Mouse (Mus musculus) layer of hippocampus, postnatal 10 days (tissue): ENCODE measurements around the gene Ovol2. TPM values are rescaled to one million over a fixed set of nuclear protein-coding genes. Genes with fewer than 3 reads are reported as not detected.
A peak's percentile ranks its signal among the peaks of the same experiment; 100 is the strongest.
"Not testable (repeated sequence)": the region's sequence is repeated elsewhere in the genome, so short reads cannot be mapped to it uniquely, and the experiment has no call there.

Experiments used
- DNase-seq, 2 experiments: peaks; one replicate each; pipeline ENCODE4 v3.0.0; 2021; ENCODE audit warnings: low spot score in 2 of 2
- long read RNA-seq: library from polyadenylated mRNA; stranded (forward); transcript quantifications from one replicate; pipeline ENCODE4 v2.0.0, GENCODE M21; 2023
- total RNA-seq, 2 experiments: library from RNA; stranded (reverse); gene quantifications; 2 replicates each; pipeline ENCODE4 v1.2.3; 2021

Gene Ovol2
- 1 to 10 TPM; 1.5 to 2.1 TPM for total RNA-seq
- long read RNA-seq, partial matches to known transcripts: 0 of 1 reads
- long read RNA-seq, other reads (novel, unspliced or antisense): 1 of 1 reads

DNA sequence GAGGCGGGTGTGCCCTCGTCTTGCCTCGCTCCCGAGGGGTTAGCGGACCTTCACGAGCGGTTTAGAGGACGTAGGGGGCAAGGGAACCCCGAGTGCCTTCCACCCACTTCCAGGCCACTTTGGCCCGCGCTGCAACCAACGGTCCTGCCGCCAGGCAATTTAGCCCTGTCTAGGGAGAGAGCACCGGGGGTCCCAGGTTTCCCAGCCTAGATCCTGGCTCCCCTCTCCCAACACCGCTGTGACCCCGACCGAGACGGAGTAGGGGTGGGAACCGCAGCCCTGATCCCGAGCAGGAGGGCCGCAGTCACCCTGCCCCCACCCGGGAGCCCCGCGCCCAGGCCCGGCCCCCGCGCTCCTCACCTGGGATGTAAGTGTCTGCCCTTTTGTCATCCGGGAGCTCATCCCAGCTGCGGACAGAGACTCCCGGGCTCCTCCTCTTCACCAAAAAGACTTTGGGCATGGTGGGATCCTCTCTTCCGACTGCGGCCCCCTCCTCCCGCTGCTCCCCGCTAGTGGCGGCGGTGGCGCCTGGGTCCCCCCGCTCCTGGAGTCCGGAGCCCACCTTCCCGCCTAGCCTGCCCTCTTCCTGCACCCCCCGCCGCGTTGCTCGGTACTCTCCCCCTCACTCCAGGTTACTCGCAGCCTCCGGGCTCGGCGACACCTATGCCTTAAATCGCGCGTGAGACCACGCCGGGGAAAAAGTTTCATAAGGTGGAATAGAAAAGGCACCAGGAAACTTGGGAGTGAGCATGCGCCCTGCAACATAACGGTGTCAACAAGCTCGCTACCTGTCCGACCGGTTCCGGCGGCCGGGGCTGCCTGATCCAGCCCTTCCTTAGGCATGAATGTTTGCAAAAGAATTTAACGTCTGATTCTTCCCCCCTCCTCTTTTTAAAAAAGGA, at the start of gene Ovol2:
Gene Ovol2, minus strand, starts transcription at position 746 of the 902 bp plus-strand sequence.
- DNase-seq: peak in 1 of 2 experiments; percentile 12

DNA sequence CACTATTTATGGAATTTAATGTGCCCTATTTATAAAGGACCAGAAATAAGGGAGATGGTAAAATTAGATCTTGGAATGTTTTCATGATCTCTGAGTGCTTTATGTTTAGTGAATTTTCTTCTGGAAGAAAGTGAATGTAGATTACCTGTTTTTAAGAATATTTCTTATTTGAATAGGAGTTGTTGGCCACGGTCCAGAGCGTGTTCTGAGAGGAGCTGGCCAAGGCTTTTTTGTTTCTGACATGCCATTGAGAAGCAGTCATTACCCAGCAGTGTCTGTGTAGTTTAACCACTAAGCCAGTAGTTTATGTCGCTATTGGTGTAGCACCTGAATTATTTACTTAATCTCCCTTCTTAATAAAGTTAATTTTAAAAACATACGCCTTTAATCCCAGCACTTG, 49.8 kb upstream of the Ovol2 start:
- no peak for DNase-seq

DNA sequence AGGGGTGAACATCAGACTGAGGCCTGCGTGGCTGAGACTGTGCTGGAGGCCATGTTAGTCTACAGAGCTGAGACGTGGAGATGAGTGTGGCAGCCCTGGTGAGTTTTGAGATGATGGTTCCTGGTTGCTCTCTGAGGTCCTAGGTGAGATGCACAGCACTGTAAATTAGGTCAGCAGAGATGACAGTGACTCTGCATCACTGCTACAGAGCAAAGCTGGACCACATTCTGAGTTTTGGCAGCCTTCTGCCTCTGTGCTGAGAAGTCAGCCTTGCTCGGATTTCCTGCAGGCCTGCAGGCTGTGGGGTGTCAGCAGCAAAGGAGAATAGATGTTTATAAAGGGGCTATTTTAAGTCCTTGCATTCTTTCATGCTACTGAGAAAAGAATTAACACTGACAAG, 49.3 kb upstream of the Ovol2 start:
- DNase-seq: no peak

DNA sequence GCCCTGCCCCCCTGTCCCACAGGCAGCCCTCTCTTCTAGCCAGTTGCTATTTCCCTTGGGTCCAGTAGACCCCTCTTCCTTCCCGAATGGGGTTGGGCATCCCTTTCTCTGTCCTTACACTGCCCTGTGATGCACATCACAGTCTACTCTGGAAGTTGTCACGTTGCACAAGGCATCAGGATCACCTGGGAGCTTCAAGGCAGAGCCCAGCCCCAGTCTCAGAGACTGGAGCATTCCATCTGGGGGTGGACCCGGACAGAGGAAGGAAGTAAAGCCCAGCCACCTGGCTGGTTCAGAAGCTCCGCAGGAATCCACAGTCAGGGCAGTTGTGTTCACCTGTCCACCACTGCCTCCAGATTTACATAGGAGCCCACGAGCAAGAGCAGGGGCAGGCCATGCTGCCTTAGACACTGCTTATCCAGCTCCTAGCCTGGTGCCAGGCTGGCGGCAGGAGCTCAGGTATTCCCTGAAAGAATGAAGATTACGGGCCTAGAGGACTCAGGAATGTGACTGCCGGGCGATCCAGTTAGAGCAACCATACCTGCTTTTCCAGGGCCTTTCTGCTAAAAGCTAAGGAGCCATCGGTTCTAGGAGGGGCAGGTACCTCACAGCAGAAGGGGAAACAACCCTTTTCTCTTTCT, 43.2 kb upstream of the Ovol2 start:
- DNase-seq: no peak

DNA sequence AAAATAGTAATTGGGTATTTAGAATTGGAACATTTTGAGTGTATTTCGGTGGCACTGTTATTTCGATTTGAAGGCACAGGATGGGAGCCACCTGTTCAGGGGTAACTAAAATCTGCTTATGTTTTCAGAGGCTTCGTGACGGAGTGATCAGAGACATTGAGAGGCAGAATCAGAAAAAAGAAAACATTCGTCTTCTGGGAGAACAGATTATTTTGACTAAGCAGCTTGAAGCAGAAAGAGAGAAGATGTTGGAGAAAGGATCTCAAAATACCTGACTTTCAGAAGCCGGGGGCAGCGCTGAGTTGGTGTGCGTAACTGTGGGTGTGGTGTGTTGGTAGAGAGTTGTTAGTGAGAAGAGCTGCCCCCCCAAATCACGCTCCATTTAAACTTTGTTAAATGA, 41.1 kb upstream of the Ovol2 start:
- no peak for DNase-seq

DNA sequence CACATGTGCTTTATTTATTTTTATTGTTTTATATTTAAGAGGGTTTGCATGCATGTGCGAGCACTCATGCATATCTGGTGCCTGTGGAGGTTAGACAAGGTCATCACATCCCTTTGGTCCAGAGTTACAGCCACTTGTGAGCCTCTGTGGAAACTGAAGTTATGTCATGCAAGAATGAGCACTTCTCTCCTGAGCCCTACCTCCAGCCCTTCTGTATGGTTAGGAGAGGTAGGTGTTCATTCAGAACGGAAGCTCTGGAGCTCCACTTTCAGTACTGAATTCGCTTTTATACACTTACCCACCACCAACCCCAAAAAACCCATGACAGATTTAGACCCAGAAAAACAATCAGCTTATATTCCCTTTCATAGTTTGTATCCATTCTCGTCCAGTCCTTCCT, 39.6 kb upstream of the Ovol2 start:
- DNase-seq: no peak

DNA sequence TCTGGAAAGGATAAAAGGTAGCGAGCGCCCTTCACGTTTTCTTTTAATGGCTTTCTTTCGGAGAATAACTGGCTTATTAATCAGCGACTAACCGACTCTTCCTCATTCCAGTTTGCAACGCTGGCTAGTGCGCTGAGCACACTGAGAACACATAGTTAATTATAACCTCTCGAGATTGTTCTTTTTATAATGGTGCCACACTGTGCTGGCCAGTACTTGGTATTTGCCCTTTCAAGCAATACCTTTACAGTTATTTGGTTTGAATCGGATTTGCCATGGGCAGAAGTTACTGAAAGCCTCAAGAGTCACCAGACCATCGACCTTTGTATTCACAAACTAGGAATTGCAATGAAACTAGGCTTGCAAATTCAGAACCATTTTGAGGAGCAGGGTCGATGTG, 37.6 kb upstream of the Ovol2 start:
- DNase-seq: no peak

DNA sequence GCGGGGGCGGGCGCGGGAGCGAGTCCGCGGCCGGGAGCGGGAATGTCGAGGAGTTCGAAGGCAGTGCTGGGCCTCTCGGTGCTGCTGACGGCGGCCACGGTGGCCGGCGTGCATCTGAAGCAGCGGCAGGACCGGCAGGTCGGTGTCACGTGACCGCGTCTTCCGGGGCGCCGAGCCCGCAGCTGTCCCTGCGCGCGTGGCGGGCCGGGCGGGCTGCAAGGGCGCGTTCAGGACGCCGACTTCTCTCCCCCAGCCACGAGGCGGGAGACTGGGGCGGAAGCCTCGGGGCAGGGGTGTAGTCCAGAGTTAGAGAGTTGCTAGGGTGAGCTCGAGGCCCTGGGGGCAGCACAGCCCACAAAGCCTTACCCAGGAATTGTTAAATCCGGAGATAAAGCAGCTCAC, 37.1 kb upstream of the Ovol2 start:
- DNase-seq: no peak

DNA sequence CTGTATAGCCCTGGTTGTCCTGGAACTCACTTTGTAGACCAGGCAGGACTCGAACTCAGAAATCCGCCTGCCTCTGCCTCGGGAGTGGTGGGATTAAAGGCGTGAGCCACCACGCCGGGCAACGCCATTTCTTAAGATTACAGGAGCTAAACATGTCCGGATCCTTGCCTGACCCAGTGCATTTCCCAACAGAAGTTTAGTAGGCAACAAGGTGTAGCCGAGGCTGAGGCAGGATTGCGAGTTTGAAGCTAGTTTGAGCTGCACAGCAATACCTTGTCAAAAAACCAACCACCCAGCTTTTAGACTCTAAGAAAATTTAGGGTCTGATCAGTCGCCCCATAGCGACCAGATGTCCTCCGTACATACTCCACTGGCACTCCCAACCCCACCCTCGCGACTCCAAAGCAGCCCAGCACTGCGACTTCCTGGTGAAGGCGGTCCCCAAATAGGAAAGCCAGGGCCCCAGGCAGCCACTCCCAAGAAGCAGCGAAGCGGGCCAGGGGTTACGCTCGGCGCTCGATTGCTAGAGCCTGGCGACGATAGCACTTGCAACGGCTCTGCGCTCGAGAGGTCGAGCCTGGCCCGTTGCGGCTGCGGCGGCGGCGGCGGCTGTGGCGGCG, 36.6 kb upstream of the Ovol2 start, which contains the start of the genes Kat14 and Pet117:
Gene Kat14, plus strand, starts transcription at position 584 of the 620 bp plus-strand sequence.
Gene Pet117, plus strand, starts transcription at position 597 of the 620 bp plus-strand sequence.
- peak; percentile 90 to 94 for DNase-seq

DNA sequence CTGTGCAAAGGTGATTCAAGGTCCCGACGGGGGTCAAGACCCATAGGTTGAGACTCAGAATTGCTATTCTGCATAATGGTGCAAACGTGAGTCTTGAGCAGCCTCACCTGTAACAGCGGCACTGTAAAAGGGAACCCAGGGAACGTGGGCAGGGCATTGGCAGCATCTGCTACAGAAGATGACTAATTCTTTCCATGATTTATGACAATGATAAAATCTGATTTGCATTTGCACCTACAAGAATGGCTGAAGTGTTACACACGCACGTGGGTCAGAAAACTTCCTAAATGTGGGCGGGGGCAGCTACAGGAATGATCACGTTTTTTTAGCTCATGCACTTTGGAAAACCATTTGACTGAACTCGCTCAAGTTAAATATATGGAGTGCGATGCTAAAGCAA, 20.9 kb upstream of the Ovol2 start:
- no peak for DNase-seq

DNA sequence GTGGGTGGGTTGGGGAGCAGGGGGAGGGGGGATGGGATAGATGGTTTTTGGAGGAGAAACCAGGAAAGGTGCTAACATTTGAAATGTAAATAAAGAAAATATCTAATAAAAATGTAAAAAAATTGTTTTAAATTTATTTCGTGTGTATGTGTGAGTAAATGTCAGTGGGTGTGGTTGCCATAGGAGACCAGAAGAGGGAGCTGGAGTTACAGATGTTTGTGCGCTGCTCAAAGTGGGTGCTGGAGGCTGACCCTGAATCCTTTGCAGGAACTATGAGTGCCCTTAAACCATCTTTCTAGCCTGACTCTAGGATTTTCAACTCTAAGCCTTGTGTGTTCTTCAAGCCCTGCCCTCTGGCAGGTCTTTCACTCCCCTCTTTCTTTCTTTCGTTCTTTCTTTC, 16.6 kb upstream of the Ovol2 start:
- DNase-seq: no peak

DNA sequence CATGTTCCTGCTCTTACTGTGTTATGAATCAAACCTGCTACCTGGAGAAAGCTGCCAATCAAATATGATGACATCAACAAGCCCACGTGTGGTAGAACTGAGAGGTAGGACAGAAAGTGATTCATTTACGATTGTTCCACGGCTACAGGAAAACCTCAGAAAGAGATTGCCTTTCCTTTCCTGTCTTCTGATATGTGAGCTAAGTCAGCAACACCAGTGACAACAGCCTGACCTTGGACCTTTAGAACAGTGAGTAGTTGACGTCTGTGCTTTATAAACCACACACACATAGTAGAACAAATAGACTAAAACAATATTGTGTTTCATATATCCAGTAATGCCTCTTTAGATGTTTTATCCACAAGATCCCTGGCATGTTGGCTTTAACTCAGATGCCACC, 11.2 kb upstream of the Ovol2 start:
- DNase-seq: no peak

DNA sequence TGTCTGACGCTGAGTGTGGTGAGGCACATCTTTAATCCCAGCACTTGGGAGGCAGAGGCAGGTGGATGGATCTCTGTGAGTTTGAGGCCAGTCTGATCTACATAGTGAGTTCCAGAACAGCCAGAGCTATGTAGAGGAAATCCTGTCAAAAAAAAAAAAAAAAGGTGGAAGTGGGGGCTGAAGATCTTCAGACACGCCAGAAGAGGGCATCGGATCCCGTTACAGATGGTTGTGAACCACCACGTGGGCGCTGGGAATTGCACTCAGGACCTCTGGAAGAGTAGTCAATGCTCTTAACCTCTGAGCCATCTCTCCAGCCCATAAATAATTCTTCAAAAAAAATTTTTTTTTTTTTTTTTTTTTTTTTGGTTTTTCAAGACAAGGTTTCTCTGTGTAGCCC, 6.2 kb upstream of the Ovol2 start:
- DNase-seq: not testable (repeated sequence)

DNA sequence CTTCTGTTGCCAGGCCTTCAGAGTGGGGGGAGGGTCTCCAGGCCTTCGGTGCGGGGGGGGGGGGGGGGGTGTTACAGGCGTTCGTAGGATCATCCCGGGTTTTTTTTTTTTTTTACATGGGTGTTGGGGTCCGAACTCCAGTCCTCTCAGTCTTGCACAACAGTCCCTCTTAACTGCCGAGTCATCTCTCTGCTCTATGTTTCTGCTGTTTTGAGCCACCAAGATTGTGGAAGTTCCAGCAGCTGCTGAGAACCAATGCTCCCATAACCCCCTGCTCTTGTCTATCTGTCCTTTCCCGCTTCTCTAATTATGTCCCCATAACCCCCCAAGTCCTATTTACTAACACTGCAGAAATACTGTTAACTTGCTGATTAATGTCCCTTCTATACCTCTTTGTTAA, 5.8 kb upstream of the Ovol2 start:
- no peak for DNase-seq

DNA sequence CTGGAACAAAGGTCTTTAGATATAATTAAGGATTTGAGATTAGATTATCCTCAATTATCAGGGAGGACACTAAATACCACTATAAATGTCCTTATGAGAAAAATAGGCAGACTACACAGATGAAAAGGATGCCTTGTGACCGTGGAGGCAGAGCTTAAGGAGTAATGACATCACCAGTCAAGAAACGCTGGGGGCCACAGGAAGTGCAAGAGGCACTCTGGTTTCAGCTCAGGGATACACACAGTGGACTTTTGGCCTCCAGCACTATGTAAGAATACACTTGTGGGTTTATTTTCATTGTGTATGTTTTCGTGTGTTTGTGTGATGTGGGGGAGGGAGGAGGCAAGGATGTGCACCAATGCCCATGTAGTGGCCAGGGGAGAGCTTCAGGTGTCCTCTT, 5.3 kb upstream of the Ovol2 start:
- no peak for DNase-seq

DNA sequence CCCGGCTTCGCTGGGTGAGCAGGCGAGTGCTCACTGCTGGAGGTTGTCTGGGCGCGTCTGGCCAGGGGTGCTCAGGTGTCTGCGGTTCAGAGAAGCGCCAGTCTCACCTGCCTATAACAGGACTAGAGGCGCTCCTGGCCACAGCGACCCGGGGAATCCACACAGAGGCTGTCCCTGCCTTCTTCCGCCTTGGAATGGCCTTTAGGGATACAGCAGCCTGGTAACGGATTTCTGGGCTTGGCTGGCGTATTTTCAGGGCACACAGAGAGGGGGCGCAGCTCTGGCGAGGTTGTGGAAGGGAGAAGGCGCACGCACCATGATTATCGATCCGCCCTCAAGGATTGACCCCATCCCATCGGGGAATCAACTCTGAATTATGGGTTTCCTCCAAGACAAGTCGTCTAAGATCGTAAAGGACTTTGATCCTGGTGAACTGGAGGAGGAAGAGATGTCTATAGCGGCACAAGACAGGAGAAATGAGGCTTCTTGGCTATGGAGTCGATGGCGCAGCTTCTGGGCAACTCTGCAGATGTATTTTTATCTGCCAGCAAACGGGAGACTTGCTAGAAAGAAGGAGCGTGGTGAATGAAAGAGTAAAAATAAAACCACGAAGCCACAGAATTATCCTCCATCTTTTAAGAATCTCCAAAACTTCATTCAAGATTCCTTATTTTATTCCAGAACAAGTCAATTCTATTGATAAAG, 1.3 kb upstream of the Ovol2 start:
- peak; percentile 12 to 26 for DNase-seq

DNA sequence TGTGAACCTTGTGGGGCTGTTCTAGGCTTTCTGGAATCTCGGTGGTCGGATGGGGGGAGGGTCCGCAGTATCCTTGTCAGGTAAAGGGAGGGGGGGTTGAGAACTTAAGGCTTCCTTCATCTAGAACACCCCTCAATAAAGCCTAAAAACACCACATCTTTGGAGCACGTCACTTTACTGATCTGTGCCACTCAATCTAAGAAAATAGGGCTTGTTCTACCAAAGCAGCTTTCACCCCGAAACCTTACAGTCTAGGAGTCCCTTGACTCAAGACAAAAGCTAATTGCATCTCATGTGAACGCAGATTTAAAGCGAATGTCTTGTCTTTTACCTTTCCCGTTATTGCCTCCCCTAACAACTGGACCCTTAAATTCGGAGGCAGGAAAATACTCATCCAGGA, 540 bp upstream of the Ovol2 start:
- no peak for DNase-seq

DNA sequence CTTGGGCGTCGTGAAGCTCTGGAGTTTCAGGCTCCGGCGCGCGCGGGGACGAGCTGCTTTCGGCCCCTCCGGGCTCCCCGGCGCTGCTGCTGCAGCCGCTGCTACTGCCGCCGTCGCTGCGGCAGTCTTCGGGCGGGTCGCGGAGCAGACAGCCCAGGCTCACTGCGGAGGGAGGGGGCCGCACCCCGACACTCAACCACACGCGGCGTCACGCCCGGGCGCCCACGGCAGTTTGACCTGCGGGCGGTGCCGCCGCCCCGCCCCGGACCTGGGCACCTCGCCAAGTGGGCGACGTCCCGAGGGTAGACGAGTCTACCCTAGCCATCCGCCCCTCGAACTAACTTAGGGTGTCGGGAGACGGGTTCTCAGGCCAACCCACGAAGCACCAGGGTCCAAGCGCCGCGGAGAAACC, 980 bp downstream of the Ovol2 start:
- peak in 1 of 2 experiments; percentile 8 for DNase-seq

DNA sequence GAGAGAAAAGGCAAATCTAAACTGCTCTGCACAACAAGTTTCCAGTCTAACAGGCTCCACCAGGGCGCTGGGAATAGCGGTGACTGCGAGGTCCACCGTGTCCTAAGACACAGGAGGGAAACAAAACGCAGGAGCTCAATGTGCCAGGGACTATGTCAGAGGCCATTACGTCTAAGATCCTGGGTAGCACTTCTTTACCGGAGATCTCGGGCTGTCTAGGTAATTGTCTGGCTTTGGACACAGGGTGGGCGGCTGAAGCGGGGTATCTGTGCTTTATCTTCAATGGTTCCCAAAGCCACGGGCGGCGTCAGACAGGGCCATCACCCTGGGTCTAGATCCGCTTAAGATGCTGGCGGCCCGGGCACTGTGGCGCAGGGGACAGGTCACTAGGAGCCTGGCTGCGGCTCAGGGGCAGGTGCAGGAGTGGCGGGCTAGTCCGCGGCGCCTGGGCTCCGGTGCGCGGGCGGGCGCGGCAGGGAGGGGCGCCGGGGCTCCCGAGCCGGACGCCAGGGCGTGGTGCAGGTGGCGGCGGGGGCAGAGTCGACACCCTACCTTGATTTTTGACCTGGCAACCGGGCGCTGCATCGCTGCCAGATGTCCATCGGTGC, 1.5 kb downstream of the Ovol2 start:
- peak in 1 of 2 experiments; percentile 17 for DNase-seq

DNA sequence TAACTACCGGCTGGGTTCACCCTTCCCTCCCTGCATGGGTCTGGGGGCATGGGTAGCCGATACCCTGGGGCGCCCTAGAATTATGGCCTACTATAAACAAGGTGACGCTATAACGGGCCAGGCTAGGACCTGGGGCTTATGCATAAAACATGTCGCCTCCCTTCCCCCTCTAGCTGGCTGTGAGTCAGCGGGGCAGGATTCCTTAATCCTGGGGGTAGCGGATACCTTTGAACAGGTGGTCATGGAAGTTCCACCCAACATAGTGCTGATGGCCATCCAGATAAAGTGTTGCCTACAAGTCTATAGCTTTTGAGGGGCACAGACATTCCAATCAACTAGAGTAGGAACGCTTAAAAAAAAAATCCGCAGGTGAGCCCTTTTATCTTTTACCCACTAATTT, 2.0 kb downstream of the Ovol2 start:
- DNase-seq: no peak

DNA sequence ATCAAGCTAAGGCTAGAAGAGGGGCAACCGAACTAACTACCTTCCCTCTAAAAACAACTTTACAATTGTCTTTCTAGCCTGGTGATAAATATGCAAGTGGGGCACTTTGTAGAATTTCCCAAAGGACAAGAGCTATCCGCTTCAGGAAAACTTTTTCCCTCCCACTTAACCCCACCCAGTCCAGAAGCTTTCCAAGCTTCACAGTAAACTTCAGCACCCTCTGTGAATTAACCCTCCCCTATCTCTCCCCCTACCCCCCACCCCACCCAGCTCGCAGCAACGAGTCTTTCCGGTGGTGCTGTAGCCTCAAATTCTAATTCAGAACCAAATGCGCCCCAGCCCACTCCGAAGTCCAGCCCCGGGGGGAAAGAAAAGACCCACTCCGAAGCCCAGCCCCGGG, 2.5 kb downstream of the Ovol2 start:
- DNase-seq: no peak
